Mouse (Mus musculus): Measurements from ENCODE around the gene Map3k7cl. TPM values are rescaled to one million over a fixed set of nuclear protein-coding genes. Genes with fewer than 3 reads are reported as not detected.

Gene Map3k7cl
- polyA plus RNA-seq, 1 experiment from 2014 or later: not detected

DNA sequence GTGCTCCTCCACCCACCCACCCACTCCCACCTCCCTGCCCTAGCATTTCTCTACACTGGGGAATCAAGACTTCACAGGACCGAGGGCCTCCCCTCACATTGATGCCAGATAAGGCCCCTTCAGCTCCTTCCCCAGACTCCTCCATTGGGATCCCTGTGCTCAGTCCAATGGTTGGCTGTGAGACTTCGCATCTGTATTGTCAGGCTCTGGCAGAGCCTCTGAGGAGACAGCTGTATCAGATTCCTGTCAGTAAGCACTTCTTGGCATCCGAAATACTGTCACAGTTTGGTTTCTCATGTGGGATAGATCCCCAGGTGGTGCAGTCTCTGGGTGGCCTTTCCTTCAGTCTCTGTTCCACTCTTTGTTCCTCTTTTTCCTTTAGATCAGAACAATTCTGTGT lies 68.1 kb downstream of the Map3k7cl start:
- Histone ChIP-seq H3K4me3 (ENCODE audit: low read depth, low read length) (no peak overlapping the region), H3K9me3 (ENCODE audit: control insufficient read depth, low read length) (no peaks in the 10 kb centered on the region), H3K27me3 (ENCODE audit: control insufficient read depth, insufficient read depth, low read length) (no peaks in the 10 kb centered on the region), H3K4me2 (replicated peaks; ENCODE audit: low read depth, low read length) (no peak overlapping the region), H3K4me1 (replicated peaks; ENCODE audit: control insufficient read depth, insufficient read depth, low read length) (no peaks in the 10 kb centered on the region), H3K27ac (ENCODE audit: low read depth, low read length) (no peak overlapping the region), H3K36me3 (ENCODE audit: control insufficient read depth, insufficient read depth, low read length) (no peaks in the 10 kb centered on the region), H3K9ac (ENCODE audit: low read depth, low read length) (no peak overlapping the region)
- no peak for ATAC-seq (ENCODE audit: low FRiP score)
- 87% methylated on average over 3 of the region's 3 CpGs for WGBS
- no peak for DNase-seq (ENCODE audit: low spot score)

DNA sequence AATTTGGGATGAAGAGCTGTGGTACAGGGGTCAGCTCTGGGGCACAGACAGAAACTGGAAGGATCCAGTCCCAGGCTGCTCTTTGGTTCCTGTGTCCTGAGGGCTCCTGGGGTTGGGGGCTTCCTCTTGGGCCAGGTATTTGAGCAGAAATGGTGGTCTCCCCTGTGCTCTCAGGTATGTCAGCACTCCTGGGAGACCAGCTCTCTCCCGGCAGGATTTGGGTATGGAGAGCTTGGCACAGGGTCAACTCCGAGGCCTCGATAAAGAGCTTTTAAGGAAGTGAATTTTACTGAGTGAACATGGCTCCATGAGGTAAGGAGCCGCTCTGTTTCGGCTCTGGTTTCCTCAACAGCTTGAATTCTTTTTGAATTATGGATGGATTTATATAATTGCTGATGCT lies 70.8 kb downstream of the Map3k7cl start:
- H3K9me3 ChIP-seq (ENCODE audit: control insufficient read depth, low read length): no peaks in the 10 kb centered on the region
- no peak overlapping the region for H3K4me2 ChIP-seq (replicated peaks; ENCODE audit: low read depth, low read length)
- no peak overlapping the region for H3K4me3 ChIP-seq (ENCODE audit: low read depth, low read length)
- H3K36me3 ChIP-seq (ENCODE audit: control insufficient read depth, insufficient read depth, low read length): no peaks in the 10 kb centered on the region
- DNase-seq (ENCODE audit: low spot score) (no peak), ATAC-seq (ENCODE audit: low FRiP score) (no peak)
- H3K4me1 ChIP-seq (replicated peaks; ENCODE audit: control insufficient read depth, insufficient read depth, low read length): no peaks in the 10 kb centered on the region
- no peak overlapping the region for H3K9ac ChIP-seq (ENCODE audit: low read depth, low read length)
- no peak overlapping the region for H3K27ac ChIP-seq (ENCODE audit: low read depth, low read length)
- WGBS: 96% methylated on average over 5 of the region's 5 CpGs
- H3K27me3 ChIP-seq (ENCODE audit: control insufficient read depth, insufficient read depth, low read length): no peaks in the 10 kb centered on the region

- Histone ChIP-seq H3K9me3 (ENCODE audit: control insufficient read depth, low read length) (no peaks in the 10 kb centered on the region), H3K36me3 (ENCODE audit: control insufficient read depth, insufficient read depth, low read length) (no peaks in the 10 kb centered on the region), H3K4me3 (ENCODE audit: low read depth, low read length) (no peak overlapping the region), H3K9ac (ENCODE audit: low read depth, low read length) (no peak overlapping the region), H3K4me1 (replicated peaks; ENCODE audit: control insufficient read depth, insufficient read depth, low read length) (no peaks in the 10 kb centered on the region), H3K4me2 (replicated peaks; ENCODE audit: low read depth, low read length) (no peak overlapping the region), H3K27me3 (ENCODE audit: control insufficient read depth, insufficient read depth, low read length) (no peaks in the 10 kb centered on the region), H3K27ac (ENCODE audit: low read depth, low read length) (no peak overlapping the region)
- DNase-seq (ENCODE audit: low spot score) (no peak), ATAC-seq (ENCODE audit: low FRiP score) (no peak)
- WGBS: 92% methylated on average over 2 of the region's 2 CpGs
These were observed 71.8 kb downstream of the Map3k7cl start for GRCm38 (mm10) chr16:87624937-87625336.

DNA sequence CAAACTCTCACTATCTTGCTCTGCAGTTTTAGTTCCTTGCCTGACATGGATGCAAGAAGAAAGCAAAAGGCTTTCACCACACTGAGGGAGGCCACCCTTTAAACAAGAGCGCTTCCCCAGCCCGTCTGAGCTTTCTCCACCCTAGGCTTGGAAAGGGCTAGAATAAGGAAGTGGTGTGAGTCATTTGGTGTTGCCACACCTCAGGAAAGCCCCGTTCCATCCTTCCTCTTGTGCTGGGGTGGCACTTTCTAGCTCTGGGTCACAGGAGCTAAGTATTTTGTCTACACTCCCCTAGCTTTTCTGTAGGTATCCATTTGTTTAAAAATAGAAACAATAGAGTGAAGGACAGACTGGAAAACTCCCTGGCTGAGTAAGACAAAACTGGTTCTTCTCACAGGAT lies 72.2 kb downstream of the Map3k7cl start:
- Histone ChIP-seq H3K9ac (ENCODE audit: low read depth, low read length) (no peak overlapping the region), H3K4me3 (ENCODE audit: low read depth, low read length) (no peak overlapping the region), H3K4me2 (replicated peaks; ENCODE audit: low read depth, low read length) (no peak overlapping the region), H3K4me1 (replicated peaks; ENCODE audit: control insufficient read depth, insufficient read depth, low read length) (no peaks in the 10 kb centered on the region), H3K36me3 (ENCODE audit: control insufficient read depth, insufficient read depth, low read length) (no peaks in the 10 kb centered on the region), H3K27ac (ENCODE audit: low read depth, low read length) (no peak overlapping the region), H3K9me3 (ENCODE audit: control insufficient read depth, low read length) (no peaks in the 10 kb centered on the region), H3K27me3 (ENCODE audit: control insufficient read depth, insufficient read depth, low read length) (no peaks in the 10 kb centered on the region)
- DNase-seq (ENCODE audit: low spot score) (no peak), ATAC-seq (ENCODE audit: low FRiP score) (no peak)
- WGBS: 90% methylated on average over 3 of the region's 3 CpGs

GRCm38 (mm10) chr16:87625816-87626215 lies 72.7 kb downstream of the Map3k7cl start:
- DNase-seq (ENCODE audit: low spot score) (no peak), ATAC-seq (ENCODE audit: low FRiP score) (no peak)
- Histone ChIP-seq H3K4me1 (replicated peaks; ENCODE audit: control insufficient read depth, insufficient read depth, low read length) (no peaks in the 10 kb centered on the region), H3K4me2 (replicated peaks; ENCODE audit: low read depth, low read length) (no peak overlapping the region), H3K27me3 (ENCODE audit: control insufficient read depth, insufficient read depth, low read length) (no peaks in the 10 kb centered on the region), H3K36me3 (ENCODE audit: control insufficient read depth, insufficient read depth, low read length) (no peaks in the 10 kb centered on the region), H3K9ac (ENCODE audit: low read depth, low read length) (no peak overlapping the region), H3K9me3 (ENCODE audit: control insufficient read depth, low read length) (no peaks in the 10 kb centered on the region), H3K4me3 (ENCODE audit: low read depth, low read length) (no peak overlapping the region), H3K27ac (ENCODE audit: low read depth, low read length) (no peak overlapping the region)
- WGBS: 99% methylated on average over 8 of the region's 8 CpGs

- H3K4me1 ChIP-seq (replicated peaks; ENCODE audit: control insufficient read depth, insufficient read depth, low read length): no peaks in the 10 kb centered on the region
- no peak overlapping the region for H3K27ac ChIP-seq (ENCODE audit: low read depth, low read length)
- no peak overlapping the region for H3K4me2 ChIP-seq (replicated peaks; ENCODE audit: low read depth, low read length)
- no peaks in the 10 kb centered on the region for H3K36me3 ChIP-seq (ENCODE audit: control insufficient read depth, insufficient read depth, low read length)
- 95% methylated on average over 4 of the region's 4 CpGs for WGBS
- ATAC-seq (ENCODE audit: low FRiP score) (no peak), DNase-seq (ENCODE audit: low spot score) (no peak)
- no peaks in the 10 kb centered on the region for H3K27me3 ChIP-seq (ENCODE audit: control insufficient read depth, insufficient read depth, low read length)
- no peaks in the 10 kb centered on the region for H3K9me3 ChIP-seq (ENCODE audit: control insufficient read depth, low read length)
- H3K9ac ChIP-seq (ENCODE audit: low read depth, low read length): no peak overlapping the region
- no peak overlapping the region for H3K4me3 ChIP-seq (ENCODE audit: low read depth, low read length)
These were observed 73.6 kb downstream of the Map3k7cl start for GRCm38 (mm10) chr16:87626696-87627095.

GRCm38 (mm10) chr16:87634709-87635108 lies 81.6 kb downstream of the Map3k7cl start:
- H3K9ac ChIP-seq (ENCODE audit: low read depth, low read length): no peak overlapping the region
- no peak overlapping the region for H3K4me2 ChIP-seq (replicated peaks; ENCODE audit: low read depth, low read length)
- no peak overlapping the region for H3K27ac ChIP-seq (ENCODE audit: low read depth, low read length)
- H3K36me3 ChIP-seq (ENCODE audit: control insufficient read depth, insufficient read depth, low read length): no peaks in the 10 kb centered on the region
- ATAC-seq (ENCODE audit: low FRiP score): no peak
- H3K4me3 ChIP-seq (ENCODE audit: low read depth, low read length): no peak overlapping the region
- no peaks in the 10 kb centered on the region for H3K9me3 ChIP-seq (ENCODE audit: control insufficient read depth, low read length)
- no peaks in the 10 kb centered on the region for H3K27me3 ChIP-seq (ENCODE audit: control insufficient read depth, insufficient read depth, low read length)
- no peak for DNase-seq (ENCODE audit: low spot score)
- H3K4me1 ChIP-seq (replicated peaks; ENCODE audit: control insufficient read depth, insufficient read depth, low read length): no peaks in the 10 kb centered on the region

- Histone ChIP-seq H3K9me3 (ENCODE audit: control insufficient read depth, low read length) (no peaks in the 10 kb centered on the region), H3K4me1 (replicated peaks; ENCODE audit: control insufficient read depth, insufficient read depth, low read length) (no peaks in the 10 kb centered on the region), H3K9ac (ENCODE audit: low read depth, low read length) (no peak overlapping the region), H3K36me3 (ENCODE audit: control insufficient read depth, insufficient read depth, low read length) (no peaks in the 10 kb centered on the region), H3K27me3 (ENCODE audit: control insufficient read depth, insufficient read depth, low read length) (no peaks in the 10 kb centered on the region), H3K4me2 (replicated peaks; ENCODE audit: low read depth, low read length) (no peak overlapping the region), H3K27ac (ENCODE audit: low read depth, low read length) (no peak overlapping the region), H3K4me3 (ENCODE audit: low read depth, low read length) (no peak overlapping the region)
- ATAC-seq (ENCODE audit: low FRiP score): no peak
- DNase-seq (ENCODE audit: low spot score): no peak
- 90% methylated on average over 6 of the region's 6 CpGs for WGBS
These were observed 82.2 kb downstream of the Map3k7cl start for GRCm38 (mm10) chr16:87635213-87635755.

DNA sequence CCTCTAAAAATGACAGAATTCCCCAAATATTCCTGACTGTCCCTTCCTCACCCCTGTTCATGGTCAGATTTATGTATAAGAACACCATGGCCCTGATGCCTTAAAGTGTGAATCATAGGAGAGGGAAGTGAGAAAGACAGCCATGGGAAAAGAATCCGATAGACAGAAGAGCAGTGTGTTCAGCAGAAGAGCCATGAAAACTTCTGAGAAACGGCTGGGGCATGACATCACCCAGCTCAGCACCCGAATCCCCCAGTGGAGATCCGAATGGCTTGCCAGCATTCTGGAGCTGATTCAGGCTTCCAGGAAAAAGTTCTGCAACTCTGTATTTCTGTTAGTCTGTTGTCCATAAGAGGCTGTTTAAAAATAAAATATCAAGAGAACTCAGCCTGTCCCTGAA lies 82.7 kb downstream of the Map3k7cl start:
- H3K27ac ChIP-seq (ENCODE audit: low read depth, low read length): no peak overlapping the region
- no peaks in the 10 kb centered on the region for H3K36me3 ChIP-seq (ENCODE audit: control insufficient read depth, insufficient read depth, low read length)
- no peak overlapping the region for H3K9ac ChIP-seq (ENCODE audit: low read depth, low read length)
- H3K9me3 ChIP-seq (ENCODE audit: control insufficient read depth, low read length): no peaks in the 10 kb centered on the region
- WGBS: 74% methylated on average over 4 of the region's 4 CpGs
- H3K4me2 ChIP-seq (replicated peaks; ENCODE audit: low read depth, low read length): no peak overlapping the region
- H3K4me1 ChIP-seq (replicated peaks; ENCODE audit: control insufficient read depth, insufficient read depth, low read length): no peaks in the 10 kb centered on the region
- no peak for ATAC-seq (ENCODE audit: low FRiP score)
- H3K27me3 ChIP-seq (ENCODE audit: control insufficient read depth, insufficient read depth, low read length): no peaks in the 10 kb centered on the region
- no peak overlapping the region for H3K4me3 ChIP-seq (ENCODE audit: low read depth, low read length)
- no peak for DNase-seq (ENCODE audit: low spot score)
